Mouse (Mus musculus) forebrain, embryonic 14.5 days (tissue): ENCODE measurements around the gene Abi3. TPM values are rescaled to one million over a fixed set of nuclear protein-coding genes. Genes with fewer than 3 reads are reported as not detected.

Experiments
- ATAC-seq: fragments of 200-750 bp; cut with Nextera tagmentation; 2 replicates; pipeline ENCODE4 v1.8.0; 2017; ENCODE audit warnings: mild to moderate bottlenecking, moderate library complexity
- DNase-seq: peaks from one replicate; pipeline ENCODE4 v3.0.0-alpha.2; 2015; ENCODE audit warnings: low spot score
- H3K27ac ChIP-seq: fragments of 300-500 bp; sonication (generic); 2 replicates; pipeline ENCODE4 v1.5.1; 2014; ENCODE audit warnings: low read depth, mild to moderate bottlenecking, control low read depth, low read length, moderate library complexity
- H3K27me3 ChIP-seq: fragments of 300-500 bp; sonication (generic); replicated peaks from 2 replicates; pipeline ENCODE4 v1.6.1; 2014; ENCODE audit warnings: low read length, control low read depth, mixed read lengths; ENCODE audit not compliant: control insufficient read depth, insufficient read depth
- H3K36me3 ChIP-seq: fragments of 300-500 bp; sonication (generic); 2 replicates; pipeline ENCODE4 v1.6.1; 2014; ENCODE audit warnings: low read length, control low read depth; ENCODE audit not compliant: control insufficient read depth, insufficient read depth
- H3K4me1 ChIP-seq: fragments of 300-500 bp; sonication (generic); 2 replicates; pipeline ENCODE4 v1.6.1; 2014; ENCODE audit warnings: antibody characterized with exemption, low read length, control low read depth; ENCODE audit not compliant: control insufficient read depth, insufficient read depth
- H3K4me2 ChIP-seq: fragments of 300-500 bp; sonication (generic); 2 replicates; pipeline ENCODE4 v1.6.1; 2014; ENCODE audit warnings: mild to moderate bottlenecking, control low read depth, low read length
- H3K4me3 ChIP-seq: fragments of 300-500 bp; sonication (generic); 2 replicates; pipeline ENCODE4 v1.5.1; 2014; ENCODE audit warnings: low read depth, low read length, control low read depth
- H3K9ac ChIP-seq: fragments of 300-500 bp; sonication (generic); 2 replicates; pipeline ENCODE4 v1.6.1; 2014; ENCODE audit warnings: mild to moderate bottlenecking, low read length, control low read depth, moderate library complexity
- H3K9me3 ChIP-seq: fragments of 300-500 bp; sonication (generic); replicated peaks from 2 replicates; pipeline ENCODE4 v1.6.1; 2016; ENCODE audit warnings: low read length, control low read depth, mixed read lengths; ENCODE audit not compliant: control insufficient read depth
- WGBS: fragments of 180-500 bp; shearing (Covaris S2); extraction: QIAGEN DNeasy Blood & Tissue Kit; methylation state at CpG from one replicate; pipeline ENCODE4 v1.1.7; 2014; 5-methylcytosine and 5-hydroxymethylcytosine counted together
- polyA plus RNA-seq: library from polyadenylated mRNA; unstranded; fragments of >200 nt; fragmentation: Nextera tagmentation; extraction: Ambion mirVana; gene quantifications from 2 replicates; pipeline ENCODE4 v1.2.1, GENCODE M21; 2014

Abi3 gene
- polyA plus RNA-seq, 1 experiment from 2014 or later = 0.50 TPM

- 24% methylated on average over 4 of the region's 4 CpGs for WGBS
- Histone ChIP-seq H3K4me2 (no peak overlapping the region), H3K27ac (no peak overlapping the region), H3K36me3 (no peaks in the 10 kb centered on the region), H3K9me3 (no peaks in the 10 kb centered on the region), H3K4me3 (no peak overlapping the region), H3K27me3 (peaks cover 86% of the 10 kb centered on the region), H3K9ac (no peak overlapping the region), H3K4me1 (peaks cover 8% of the 10 kb centered on the region; the same call in 1 of the 2 replicates)
- DNase-seq (no peak), ATAC-seq (no peak)
Measured at GRCm38 (mm10) chr11:95829526-95830050, 12.7 kb downstream of the Abi3 start.

DNA sequence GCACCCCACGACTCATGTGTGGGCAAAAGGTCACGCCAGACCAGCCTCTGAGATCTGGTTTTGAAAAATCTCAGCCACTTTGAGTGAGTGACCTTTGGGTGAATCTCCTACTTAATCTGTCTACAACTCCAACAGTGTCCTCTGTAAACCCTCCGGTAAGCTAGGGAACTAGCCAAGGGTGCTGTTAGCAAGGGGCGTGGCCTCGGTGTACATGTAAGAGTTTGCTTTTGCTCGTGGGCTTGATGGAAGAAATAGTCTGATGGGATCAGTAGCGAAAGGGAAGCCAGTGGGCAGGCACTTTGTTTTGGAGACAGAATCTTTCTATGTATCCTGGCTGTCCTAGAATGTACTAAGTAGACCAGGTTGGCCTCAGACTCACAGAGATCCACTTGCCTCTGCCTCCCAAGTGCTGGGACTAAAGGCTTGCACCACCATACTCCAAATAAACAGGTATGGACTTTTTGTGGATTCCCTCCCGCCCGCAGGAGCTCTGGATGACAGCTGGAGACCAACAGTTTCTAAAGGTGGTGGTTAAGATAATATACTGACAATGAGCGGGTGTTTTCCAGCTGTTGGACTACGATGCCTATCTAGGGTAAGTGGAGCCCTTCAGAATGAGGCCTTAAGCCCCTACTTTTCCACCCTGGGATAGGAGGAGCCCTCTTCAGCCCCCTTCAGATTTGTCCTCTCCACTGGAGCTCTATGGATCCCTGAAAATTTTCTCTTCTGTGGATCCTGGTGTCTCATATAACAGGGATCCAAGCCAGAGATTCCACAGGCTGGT, 13.9 kb downstream of the Abi3 start:
- no peak overlapping the region for H3K4me3 ChIP-seq
- H3K27me3 ChIP-seq = peaks cover 80% of the 10 kb centered on the region
- H3K4me2 ChIP-seq = no peak overlapping the region
- 82% methylated on average over 11 of the region's 11 CpGs for WGBS
- H3K4me1 ChIP-seq = peaks cover 8% of the 10 kb centered on the region
- ATAC-seq (no peak), DNase-seq (no peak)
- no peaks in the 10 kb centered on the region for H3K9me3 ChIP-seq
- no peak overlapping the region for H3K27ac ChIP-seq
- no peak overlapping the region for H3K9ac ChIP-seq
- no peaks in the 10 kb centered on the region for H3K36me3 ChIP-seq

DNA sequence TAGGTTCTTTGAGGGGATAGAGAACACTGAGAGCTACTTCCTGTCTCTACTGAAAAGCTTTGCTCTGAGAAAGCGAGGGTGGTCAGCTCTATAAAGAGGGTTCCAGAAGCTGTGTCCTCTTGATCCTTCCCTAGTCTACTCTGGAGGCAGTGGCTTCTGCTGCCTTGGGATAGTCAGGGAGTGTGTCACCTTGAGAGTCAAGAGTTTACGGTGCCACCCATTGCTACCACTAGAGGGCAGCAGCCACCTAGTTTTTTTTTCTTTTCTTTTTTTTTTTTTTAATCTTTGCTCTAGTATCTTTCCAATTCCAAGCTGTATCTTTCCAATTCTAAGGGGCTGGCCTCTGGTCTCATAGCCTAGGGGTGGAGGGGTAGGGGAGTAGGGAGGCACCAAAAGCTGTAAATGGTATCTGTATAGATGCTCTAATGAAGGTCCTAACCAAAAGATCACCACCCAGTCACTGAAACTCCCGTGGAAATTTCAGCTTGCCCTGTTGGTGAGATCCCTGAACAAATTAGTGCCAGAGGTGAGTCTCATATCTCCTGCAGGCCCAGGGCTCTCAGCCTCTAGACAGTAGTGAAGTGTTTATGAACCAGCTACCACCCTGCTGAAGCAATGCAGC, 14.7 kb downstream of the Abi3 start:
- no peak for ATAC-seq
- no peak overlapping the region for H3K4me3 ChIP-seq
- no peaks in the 10 kb centered on the region for H3K36me3 ChIP-seq
- H3K27ac ChIP-seq = no peak overlapping the region
- DNase-seq = peak; percentile 76
- no peak overlapping the region for H3K9ac ChIP-seq
- WGBS = 22% methylated on average over 3 of the region's 3 CpGs
- peaks cover 8% of the 10 kb centered on the region for H3K4me1 ChIP-seq
- H3K4me2 ChIP-seq = no peak overlapping the region
- no peaks in the 10 kb centered on the region for H3K9me3 ChIP-seq
- peaks cover 72% of the 10 kb centered on the region for H3K27me3 ChIP-seq

DNA sequence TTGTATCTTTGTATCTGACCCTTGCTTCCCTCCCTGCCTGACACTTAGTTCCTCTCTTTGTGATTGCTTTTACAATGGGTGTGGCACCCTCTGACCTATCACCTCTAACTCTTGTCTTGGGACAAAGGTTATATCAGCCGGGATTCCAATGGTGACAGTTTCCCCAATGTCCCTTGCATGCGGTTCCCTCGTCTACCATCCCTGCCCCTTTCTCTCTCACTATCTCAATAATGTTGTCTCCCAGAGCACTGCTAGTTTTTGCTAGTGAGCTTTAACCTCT, 15.2 kb downstream of the Abi3 start:
- no peak for DNase-seq

DNA sequence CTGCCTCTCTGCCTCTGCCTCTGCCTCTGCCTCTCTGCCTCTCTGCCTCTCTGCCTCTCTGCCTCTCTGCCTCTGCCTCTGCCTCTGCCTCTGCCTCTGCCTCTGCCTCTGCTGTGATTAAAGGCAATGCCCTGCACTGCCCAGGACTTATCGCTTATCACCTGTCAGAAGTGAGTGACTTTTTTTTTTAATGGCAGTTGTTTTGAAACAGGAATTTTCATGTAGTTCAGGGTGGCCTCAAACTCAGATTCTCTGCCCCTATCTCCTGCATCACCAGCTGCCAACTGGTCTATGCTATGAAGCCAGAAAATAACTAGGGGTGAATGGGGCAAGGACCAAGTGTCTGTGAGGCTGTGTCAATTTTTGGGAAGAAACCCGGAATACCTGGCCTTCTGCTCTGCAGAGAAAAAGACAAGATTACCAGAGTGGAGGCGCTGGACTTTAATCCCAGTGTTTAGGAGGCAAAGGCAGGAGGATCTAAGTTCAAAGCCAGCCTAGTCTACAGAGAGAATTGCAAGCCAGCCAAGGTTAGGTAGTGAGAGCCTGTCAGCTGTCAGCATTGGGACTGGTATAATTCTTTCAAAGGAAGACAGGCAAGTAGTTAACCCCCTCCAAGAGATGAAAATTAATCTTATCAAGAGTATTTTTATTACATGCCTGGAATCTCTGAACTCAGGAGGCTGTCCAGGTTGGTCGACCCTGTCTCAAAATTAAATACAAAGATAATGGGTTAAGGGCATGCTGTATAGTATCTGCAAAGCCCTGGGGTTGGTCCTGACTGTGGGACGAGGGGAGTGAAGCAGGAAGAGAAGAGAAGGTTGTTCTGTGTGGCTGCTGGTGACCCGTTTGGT, 15.7 kb downstream of the Abi3 start:
- no peaks in the 10 kb centered on the region for H3K9me3 ChIP-seq
- no peak overlapping the region for H3K9ac ChIP-seq
- no peak overlapping the region for H3K4me3 ChIP-seq
- WGBS = 63% methylated on average over 6 of the region's 6 CpGs
- H3K27me3 ChIP-seq = peaks cover 61% of the 10 kb centered on the region
- peaks cover 8% of the 10 kb centered on the region for H3K4me1 ChIP-seq
- DNase-seq = no peak
- no peaks in the 10 kb centered on the region for H3K36me3 ChIP-seq
- H3K4me2 ChIP-seq = no peak overlapping the region
- no peak for ATAC-seq
- H3K27ac ChIP-seq = no peak overlapping the region

More for the DNA sequence above, 15.2 kb downstream of the Abi3 start:
- Histone ChIP-seq H3K9ac (no peak overlapping the region), H3K27me3 (peaks cover 67% of the 10 kb centered on the region), H3K4me1 (peaks cover 8% of the 10 kb centered on the region), H3K9me3 (no peaks in the 10 kb centered on the region), H3K4me2 (no peak overlapping the region), H3K27ac (no peak overlapping the region), H3K4me3 (no peak overlapping the region), H3K36me3 (no peaks in the 10 kb centered on the region)
- no peak for ATAC-seq
- 38% methylated on average over 3 of the region's 3 CpGs for WGBS

DNA sequence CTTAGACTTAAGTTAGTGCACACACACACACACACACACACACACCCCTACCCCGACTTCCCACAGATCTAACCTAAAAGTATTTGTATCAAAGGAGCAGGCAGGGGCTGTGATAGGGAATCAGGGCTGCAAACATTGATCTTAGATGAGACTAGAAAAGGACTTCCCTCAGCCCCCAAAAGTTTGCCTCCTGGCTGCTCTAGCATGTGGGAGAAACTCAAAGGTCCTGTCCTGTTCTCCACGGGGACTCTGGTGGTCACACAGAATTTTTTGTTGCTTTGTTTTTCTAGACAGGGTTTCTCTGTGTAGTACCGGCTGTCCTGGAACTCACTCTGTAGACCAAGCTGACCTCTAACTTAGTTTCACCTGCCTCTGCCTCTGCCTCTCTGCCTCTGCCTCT, 16.7 kb downstream of the Abi3 start:
- H3K27ac ChIP-seq = no peak overlapping the region
- H3K4me2 ChIP-seq = no peak overlapping the region
- 63% methylated on average over 3 of the region's 3 CpGs for WGBS
- no peak overlapping the region for H3K4me3 ChIP-seq
- no peak for DNase-seq
- H3K4me1 ChIP-seq = peaks cover 6% of the 10 kb centered on the region
- peaks cover 52% of the 10 kb centered on the region for H3K27me3 ChIP-seq
- no peak for ATAC-seq
- H3K9me3 ChIP-seq = no peaks in the 10 kb centered on the region
- H3K9ac ChIP-seq = no peak overlapping the region
- H3K36me3 ChIP-seq = no peaks in the 10 kb centered on the region

- Histone ChIP-seq H3K4me2 (peak overlapping the region; percentile 98), H3K4me1 (peaks cover 4% of the 10 kb centered on the region), H3K4me3 (peak overlapping the region; percentile 67), H3K9ac (peak overlapping the region; percentile 71), H3K36me3 (no peaks in the 10 kb centered on the region), H3K27ac (no peak overlapping the region), H3K27me3 (peaks cover 44% of the 10 kb centered on the region), H3K9me3 (no peaks in the 10 kb centered on the region)
- no peak; the same call in none of the 2 replicates for ATAC-seq
- WGBS = 3% methylated on average over 11 of the region's 11 CpGs
- DNase-seq = no peak
Measured at GRCm38 (mm10) chr11:95824877-95825243, 17.4 kb downstream of the Abi3 start.

DNA sequence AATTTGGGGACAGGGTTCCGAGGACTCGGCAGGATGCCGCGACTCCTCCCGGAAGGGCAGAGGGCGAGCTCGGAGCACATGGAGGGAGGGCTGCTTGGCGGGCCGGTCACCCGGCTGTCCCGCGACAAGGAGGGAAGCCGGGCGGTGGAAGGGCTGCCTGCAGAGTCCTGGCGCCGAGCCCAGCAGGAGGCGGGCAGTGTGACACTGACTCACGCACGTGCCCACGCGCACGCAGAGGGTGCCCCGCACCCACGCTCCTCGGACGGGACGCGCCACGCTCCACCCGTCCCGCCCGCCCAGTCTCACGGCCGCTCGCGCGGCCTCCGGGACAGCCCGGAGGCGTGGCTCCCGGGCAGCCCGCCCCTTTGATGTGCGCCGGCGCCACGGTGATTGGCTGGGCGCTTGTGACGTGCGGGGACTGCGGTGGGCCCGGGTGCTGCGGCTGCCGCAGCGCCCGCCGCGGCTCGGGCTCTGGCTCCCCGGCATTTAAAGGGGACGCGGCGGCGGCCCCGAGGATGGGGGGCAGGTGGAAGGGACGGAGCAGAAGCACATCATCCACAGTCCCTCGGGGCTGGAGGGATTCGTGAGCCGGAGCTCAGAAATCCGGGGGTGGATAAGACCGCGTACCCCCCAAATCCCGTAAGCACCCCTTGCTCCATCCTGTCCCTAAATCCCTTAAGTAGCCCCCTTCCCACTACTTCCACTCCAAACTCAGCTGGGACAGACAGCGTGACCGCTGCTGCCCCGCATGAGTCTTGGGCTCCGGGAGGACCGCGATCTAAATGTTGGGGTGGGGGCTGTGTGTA, 18.0 kb downstream of the Abi3 start, which contains the start of gene Phospho1:
Phospho1 (plus strand) TSS at position 429 of the 806 bp plus-strand sequence.
- Histone ChIP-seq H3K27me3 (peaks cover 39% of the 10 kb centered on the region), H3K27ac (no peak within 1 kb of the TSS), H3K4me3 (peak within 1 kb of the TSS; percentile 67), H3K9me3 (no peaks in the 10 kb centered on the region), H3K36me3 (no peaks in the 10 kb centered on the region), H3K9ac (peak within 1 kb of the TSS; percentile 71), H3K4me1 (peaks cover 4% of the 10 kb centered on the region), H3K4me2 (peak within 1 kb of the TSS; percentile 98)
- DNase-seq = peak; percentile 94
- under 1% methylated on average over 53 of the region's 78 CpGs for WGBS
- peak; percentile 100 for ATAC-seq
